Mouse (Mus musculus) frontal cortex, postnatal 14 days (tissue): ENCODE results near the gene Pnma5.
"Not testable (repeated sequence)": the region's sequence is repeated elsewhere in the genome, so short reads cannot be mapped to it uniquely, and the experiment has no call there.

Source experiments
- DNase-seq, 2 experiments: peaks; one replicate each; pipeline ENCODE4 v3.0.0; 2022; ENCODE audit warnings: low spot score in 2 of 2

Gene Pnma5

GRCm38 (mm10) chrX:73037003-73037402 lies at the start of gene Pnma5:
Gene Pnma5 (minus strand): TSS chrX:73037103.
- DNase-seq = no peak

- not testable (repeated sequence) for DNase-seq
These were observed 45.6 kb upstream of the Pnma5 start, which contains the start of gene Xlr4a for GRCm38 (mm10) chrX:73082267-73083055. Gene Xlr4a (minus strand): TSS chrX:73082478.

- not testable (repeated sequence) for DNase-seq
These were observed 29.9 kb upstream of the Pnma5 start for GRCm38 (mm10) chrX:73066765-73067312.

GRCm38 (mm10) chrX:73064415-73064793 lies 27.5 kb upstream of the Pnma5 start, which contains the start of gene Pnma3:
Gene Pnma3 (plus strand): TSS chrX:73064787.
- DNase-seq = no peak

DNA sequence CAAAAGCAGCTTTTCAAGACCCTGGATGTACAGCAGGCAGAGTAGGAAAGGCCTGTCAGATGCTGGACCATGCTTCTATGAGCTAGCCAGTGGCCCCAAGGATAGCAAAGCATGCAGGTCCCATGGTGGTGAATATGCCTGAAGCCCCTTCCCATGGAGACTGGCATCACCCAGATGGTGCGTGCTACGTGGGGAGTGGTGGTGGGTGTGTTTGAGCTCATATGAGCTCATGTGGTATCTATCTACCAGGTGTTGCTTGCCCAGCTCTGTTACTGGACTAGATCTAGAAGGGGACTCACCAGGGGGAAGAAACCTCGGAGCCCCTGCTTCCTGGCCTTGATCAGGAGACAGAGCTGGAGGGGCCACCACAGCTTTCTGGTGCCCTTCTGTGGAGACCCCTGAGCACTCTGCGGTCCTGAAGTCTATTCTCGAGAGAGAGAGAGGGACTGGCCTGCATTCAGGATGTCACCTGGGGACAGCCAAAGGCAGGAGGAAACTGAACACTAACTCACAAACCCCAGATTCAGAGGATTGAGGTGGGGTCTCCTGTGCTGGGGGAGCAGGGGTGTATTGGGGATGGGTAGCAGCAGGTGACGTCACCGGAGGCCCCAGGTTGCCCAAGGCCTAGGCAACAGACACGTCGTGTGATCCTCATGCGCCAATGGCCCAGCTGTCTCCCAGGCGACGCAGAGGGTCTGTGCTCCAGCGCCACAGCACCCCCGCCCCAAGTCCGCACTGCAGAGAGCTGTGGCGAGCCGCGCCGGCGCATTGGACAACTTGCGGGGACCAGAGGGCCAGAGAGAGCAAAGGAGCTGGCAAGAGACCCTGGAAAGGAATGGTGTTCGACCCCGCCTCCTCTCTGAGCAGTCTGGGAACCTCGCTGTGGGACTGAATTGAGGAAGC lies 26.9 kb upstream of the Pnma5 start:
- DNase-seq = peak in 1 of 2 experiments; percentile 33

- no peak for DNase-seq
These were observed 25.4 kb upstream of the Pnma5 start for GRCm38 (mm10) chrX:73062323-73062722.

- DNase-seq = no peak
These were observed 24.6 kb upstream of the Pnma5 start for GRCm38 (mm10) chrX:73061528-73061927.

- peak; percentile 87 to 90 for DNase-seq
These were observed 17.1 kb upstream of the Pnma5 start for GRCm38 (mm10) chrX:73053860-73054563.

DNA sequence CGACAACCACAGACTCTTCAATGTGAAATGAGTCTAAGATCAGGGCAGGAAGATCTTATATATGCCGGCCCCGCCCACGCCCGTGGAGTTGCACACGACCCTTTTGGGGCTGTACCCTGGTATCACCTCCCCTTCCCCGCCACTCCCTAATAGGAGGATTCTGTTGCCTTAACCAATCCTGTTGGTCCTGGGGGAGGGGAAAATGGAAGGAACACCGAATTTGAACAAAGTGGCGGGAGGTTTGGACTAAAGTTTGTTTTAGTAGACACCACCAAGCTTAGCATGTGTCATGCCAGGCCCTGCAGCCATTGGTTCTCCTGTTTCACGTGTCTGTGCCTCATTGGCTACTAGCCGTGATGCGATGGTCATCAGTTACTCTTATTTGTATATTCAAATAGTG lies 2.8 kb upstream of the Pnma5 start:
- DNase-seq = no peak

DNA sequence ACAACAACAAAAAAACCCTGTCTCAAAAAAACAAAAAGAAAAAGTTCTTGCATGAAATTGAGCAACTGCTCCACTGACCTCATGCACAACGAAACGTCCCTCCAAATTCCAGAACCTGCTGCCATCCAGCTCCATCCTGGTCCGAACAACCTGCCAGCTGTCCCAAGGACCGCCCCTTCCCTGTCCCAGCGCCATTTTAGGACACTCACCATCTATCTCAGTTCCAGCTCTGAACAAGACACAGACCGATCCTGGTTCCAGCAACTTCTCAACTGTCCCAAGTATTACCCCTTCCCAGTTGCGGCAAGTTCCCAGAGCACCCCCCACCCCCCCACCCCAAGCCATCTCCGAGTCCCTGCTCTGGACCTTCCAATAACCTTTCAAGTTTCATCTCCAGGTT lies 1.9 kb upstream of the Pnma5 start:
- DNase-seq = no peak

DNA sequence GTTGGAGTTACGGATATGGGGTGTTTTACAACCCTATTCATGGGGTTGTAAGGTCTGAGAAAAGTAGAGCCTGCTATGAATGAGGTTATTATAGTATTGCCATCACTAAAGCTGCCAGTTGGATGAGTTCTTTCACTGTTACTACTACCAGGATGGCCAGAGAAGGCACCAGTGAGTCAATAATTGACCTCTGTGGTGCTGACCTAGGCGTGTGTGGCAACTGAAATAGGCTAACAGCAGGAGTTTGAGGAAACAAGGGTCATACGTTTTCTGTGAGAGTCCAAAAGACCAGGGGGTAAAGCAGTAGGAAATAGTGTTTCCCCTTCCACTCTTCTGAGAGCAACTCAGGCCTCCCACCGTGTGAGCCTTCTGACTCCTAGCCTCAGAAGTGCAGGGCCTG lies 24.1 kb downstream of the Pnma5 start:
- DNase-seq = no peak

DNA sequence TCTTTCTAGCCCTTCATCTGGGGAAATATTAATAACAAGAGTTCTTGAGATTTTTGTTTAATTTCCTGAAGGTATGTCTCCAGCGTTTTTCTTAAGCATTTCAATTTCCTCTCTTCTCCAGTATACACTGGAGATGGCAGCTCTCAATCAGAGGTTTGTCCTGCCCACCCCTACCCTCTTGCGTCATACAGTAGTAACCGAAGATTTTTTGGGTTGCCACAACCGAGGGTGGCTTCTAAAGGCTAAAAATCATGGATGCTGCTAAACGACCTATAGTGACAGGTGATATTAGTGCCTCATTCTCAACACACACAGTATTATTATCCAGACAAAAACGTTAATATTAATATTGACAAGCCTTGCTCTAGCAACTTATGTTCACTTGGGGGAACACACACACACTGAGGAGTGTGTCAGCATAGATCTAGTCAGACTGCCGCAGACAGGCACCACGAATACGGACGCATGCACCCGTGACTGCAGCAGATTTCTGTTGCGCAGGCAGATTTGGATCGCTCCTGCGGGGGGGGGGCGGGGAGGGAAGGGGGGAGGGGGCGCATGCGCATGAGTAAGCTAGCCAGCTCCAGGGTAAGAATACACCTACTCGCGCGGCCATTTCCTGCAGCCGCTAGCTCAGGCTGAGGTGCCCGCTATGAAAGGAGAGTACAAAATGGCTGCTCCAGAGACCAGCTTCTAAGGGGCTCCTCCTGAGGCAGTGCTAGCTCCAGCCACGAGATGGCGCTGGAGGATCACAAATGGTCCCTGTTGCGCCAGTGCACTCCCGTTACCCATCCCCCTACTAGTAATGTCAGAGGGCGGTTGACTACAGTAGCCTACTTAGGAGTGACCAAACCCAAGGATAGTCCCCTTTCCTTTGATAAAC lies 29.1 kb downstream of the Pnma5 start:
- DNase-seq = peak; percentile 88 to 89

DNA sequence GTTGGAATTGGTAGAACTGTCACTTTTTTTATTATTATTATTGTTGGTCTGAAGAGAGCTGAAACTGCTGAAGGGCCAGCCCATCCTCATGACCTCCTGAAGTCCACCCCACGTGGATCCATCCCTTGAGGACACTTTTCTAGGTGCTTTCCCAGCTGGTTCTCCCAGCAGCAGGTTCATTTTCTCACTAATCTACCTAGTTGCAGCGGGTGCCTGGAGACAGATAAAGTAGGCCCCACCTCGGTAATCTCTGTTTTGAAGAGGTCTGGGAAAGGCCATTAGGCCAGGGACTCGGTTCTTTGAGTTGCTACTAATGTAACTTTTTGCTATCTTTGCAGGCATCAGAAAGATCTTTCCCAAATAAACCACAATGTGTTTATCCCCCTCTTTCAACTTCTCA lies 31.2 kb downstream of the Pnma5 start:
- DNase-seq = no peak

DNA sequence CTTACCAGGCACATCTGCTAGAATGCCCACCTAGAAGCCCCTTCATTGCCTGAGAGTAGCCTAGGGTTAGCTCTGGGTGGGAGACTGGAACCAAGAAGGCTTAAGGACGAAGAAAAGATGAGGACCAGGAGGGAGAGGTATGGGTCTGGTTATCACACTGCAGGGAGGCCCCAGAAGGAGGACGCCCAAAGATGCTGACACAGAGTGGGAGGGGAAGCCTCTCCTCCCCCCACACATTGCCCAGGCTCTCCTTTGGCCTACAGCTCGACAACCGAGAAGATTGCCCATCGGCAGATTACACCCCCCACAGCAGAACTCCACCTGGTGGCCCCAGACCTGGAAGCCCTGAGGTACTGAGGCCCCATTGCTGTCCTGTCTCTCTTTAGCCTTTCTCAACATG lies 33.8 kb downstream of the Pnma5 start:
- no peak for DNase-seq

GRCm38 (mm10) chrX:72995542-72995941 lies 41.4 kb downstream of the Pnma5 start:
- DNase-seq = no peak

DNA sequence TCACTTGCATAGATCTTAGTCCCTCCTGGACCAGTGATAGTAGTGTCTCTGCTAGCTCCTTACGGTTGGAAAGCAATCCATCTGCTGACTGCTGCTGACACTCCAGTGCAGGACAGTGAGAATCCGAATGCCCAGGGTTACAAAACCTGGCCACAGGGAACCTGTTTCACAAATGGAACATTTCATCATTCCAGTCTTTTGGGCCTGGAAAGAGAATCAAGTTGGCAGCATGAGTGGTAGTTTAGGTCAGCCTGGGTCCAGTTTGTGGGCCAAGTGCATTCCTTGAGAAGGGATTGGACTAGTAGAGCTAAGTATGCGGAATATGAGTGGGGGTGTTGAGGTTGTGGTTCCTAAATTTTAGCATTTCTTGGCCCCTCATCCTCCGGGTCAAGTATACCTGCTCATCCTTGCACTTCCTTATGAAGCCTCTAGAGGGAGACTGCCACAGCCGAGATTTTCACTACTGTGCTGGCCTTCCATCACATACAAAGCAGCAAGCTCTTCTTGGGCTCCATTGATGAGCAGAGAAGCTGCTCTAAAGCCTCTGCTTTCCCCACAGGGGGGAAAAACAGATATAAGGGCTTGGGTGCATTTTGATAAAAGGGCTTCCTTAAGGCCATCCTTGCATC lies 44.5 kb downstream of the Pnma5 start:
- no peak for DNase-seq

DNA sequence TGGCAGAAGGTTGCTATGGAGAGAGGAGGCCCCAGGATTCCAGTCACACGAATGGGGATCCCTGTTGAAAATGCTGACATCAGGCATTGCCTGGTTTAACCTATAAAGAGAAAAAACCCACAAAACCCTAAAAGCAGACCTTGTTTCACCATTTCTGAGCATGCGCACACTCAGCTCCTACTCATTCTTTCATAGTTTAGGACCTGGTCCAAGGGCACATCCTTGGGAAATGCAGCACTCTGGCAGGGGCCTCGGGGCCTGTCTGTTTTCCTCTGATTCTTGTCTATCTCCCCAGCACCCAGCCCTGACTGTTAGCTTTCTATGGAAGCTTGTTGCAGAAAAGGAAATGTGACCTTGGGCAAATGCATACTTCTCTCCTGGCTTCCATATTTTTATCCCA lies 46.3 kb downstream of the Pnma5 start:
- no peak for DNase-seq

DNA sequence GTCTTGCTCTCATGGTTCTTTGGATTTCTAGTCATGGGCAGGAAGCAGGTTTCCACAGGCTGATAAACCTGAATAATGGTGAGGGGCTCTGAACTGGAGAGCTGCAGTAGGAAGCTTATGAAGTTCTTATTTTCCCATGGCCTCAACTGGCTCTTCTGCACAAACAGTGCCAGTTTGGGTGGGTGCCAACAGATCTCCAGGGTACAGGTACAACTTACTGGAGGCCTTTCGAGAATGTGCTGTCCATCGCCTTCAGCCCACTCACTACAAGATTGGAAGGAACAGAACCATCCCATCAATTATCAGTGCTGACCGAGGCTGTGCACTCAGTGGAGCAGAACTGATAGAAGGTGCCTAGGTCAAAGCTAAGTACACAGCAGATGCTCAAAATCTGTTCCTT lies 48.5 kb downstream of the Pnma5 start:
- no peak for DNase-seq

- no peak for DNase-seq
These were observed 49.4 kb downstream of the Pnma5 start for GRCm38 (mm10) chrX:72987520-72987905.

DNA sequence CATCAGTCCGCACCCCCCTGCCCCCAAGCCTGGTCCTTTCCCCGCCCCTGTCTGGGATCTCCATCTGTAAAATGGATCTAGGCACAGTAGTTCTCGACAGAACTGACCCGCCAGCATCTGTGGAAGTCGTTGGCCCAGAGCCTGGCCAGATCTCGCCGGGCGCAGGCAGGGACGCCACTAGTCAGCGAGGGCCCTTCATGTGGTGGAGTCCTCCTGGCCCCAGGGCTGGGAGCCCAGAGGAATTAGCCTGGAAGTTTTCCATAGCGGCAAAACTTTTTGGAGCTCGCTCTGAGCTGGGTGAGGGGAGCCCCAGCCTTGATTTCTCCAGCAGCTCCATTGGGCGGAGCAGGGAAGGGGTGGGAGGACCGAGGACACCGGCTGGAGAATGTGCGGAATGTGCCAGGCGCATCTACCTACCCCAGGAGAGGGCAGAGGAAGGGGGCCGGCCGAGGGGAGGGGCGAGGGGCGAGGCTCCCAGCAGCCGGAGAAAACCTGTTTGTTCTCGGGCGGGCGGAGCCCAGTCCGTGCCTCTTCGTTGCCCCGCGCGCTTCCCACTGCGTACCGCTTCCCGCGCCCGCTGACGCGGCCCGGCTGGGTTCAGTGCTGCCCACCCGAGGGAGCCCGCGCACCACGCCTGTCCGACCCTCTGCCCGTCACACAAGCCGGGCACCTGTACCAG lies 49.9 kb downstream of the Pnma5 start, which contains the start of gene Zfp185:
Gene Zfp185, plus strand, starts transcription at position 499 of the 679 bp plus-strand sequence.
- DNase-seq = no peak
